Mouse (Mus musculus) midbrain, embryonic 12.5 days (tissue): Measurements from ENCODE around the gene Limk2. TPM values are rescaled to one million over a fixed set of nuclear protein-coding genes. Genes with fewer than 3 reads are reported as not detected.
A peak's percentile ranks its signal among the peaks of the same experiment; 100 is the strongest.

Experiments
- ATAC-seq: fragments of 200-750 bp; cut with Nextera tagmentation; 2 replicates; pipeline ENCODE4 v1.8.0; 2017; ENCODE audit warnings: low read depth, moderate TSS enrichment, moderate library complexity; ENCODE audit not compliant: low FRiP score
- H3K27ac ChIP-seq: fragments of 300-500 bp; sonication (generic); replicated peaks from 2 replicates; pipeline ENCODE4 v1.5.1; 2016; ENCODE audit warnings: mild to moderate bottlenecking
- H3K27me3 ChIP-seq: fragments of 300-500 bp; sonication (generic); 2 replicates; pipeline ENCODE4 v1.6.1; 2016; ENCODE audit warnings: mild to moderate bottlenecking
- H3K36me3 ChIP-seq: fragments of 300-500 bp; sonication (generic); 2 replicates; pipeline ENCODE4 v1.6.1; 2016
- H3K4me1 ChIP-seq: fragments of 300-500 bp; sonication (generic); 2 replicates; pipeline ENCODE4 v1.6.1; 2016
- H3K4me2 ChIP-seq: fragments of 300-500 bp; sonication (generic); replicated peaks from 2 replicates; pipeline ENCODE4 v1.6.1; 2016; ENCODE audit warnings: mild to moderate bottlenecking, moderate library complexity
- H3K4me3 ChIP-seq: fragments of 300-500 bp; sonication (generic); 2 replicates; pipeline ENCODE4 v1.5.1; 2016; ENCODE audit warnings: mild to moderate bottlenecking
- H3K9ac ChIP-seq: fragments of 300-500 bp; sonication (generic); replicated peaks from 2 replicates; pipeline ENCODE4 v1.6.1; 2016; ENCODE audit warnings: mild to moderate bottlenecking, moderate library complexity
- H3K9me3 ChIP-seq: fragments of 300-500 bp; sonication (generic); 2 replicates; pipeline ENCODE4 v1.6.1; 2016; ENCODE audit warnings: mild to moderate bottlenecking
- WGBS: fragments of 180-500 bp; shearing (Covaris S2); methylation state at CpG from one replicate; pipeline ENCODE4 v1.1.7; 2016; 5-methylcytosine and 5-hydroxymethylcytosine counted together
- polyA plus RNA-seq: library from polyadenylated mRNA; unstranded; fragments of >200 nt; fragmentation: Nextera tagmentation; extraction: Ambion mirVana; gene quantifications from 2 replicates; pipeline ENCODE4 v1.2.1, GENCODE M21; 2016

The Limk2 gene
- polyA plus RNA-seq, 1 experiment from 2014 or later: 102 TPM

DNA sequence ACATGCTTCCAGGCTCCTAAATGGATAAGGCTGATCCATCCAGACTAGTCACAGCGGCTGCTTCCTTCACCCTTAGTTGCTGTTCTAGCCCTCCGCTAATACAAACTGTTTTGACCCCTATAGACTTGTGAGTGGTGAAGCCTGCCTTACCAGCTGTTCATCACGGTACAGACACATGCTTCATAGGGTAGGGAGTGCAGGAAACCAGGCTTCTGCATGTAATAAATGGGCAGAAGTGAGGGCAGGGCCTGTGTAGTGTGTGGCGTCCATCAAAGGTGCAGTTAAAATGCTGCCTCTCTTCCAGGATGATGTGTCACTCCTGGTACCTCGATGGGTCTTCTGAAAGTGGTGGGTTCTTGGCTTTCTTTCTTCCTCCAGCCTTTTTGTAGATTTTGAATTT, 71.0 kb downstream of the Limk2 start:
- H3K4me3 ChIP-seq: no peak overlapping the region
- peaks cover 15% of the 10 kb centered on the region for H3K4me1 ChIP-seq
- no peak overlapping the region for H3K4me2 ChIP-seq
- WGBS: 49% methylated on average over 5 of the region's 5 CpGs
- no peaks in the 10 kb centered on the region for H3K9me3 ChIP-seq
- peaks cover 10% of the 10 kb centered on the region; the same call in 1 of the 2 replicates for H3K36me3 ChIP-seq
- ATAC-seq: no peak; the same call in 1 of the 2 replicates
- H3K27me3 ChIP-seq: peaks cover 8% of the 10 kb centered on the region; the same call in 1 of the 2 replicates
- H3K27ac ChIP-seq: peak overlapping the region; percentile 79
- 0 out of 2 replicates have a peak overlapping the region, but pooled peaks have one; percentile 12 for H3K9ac ChIP-seq

DNA sequence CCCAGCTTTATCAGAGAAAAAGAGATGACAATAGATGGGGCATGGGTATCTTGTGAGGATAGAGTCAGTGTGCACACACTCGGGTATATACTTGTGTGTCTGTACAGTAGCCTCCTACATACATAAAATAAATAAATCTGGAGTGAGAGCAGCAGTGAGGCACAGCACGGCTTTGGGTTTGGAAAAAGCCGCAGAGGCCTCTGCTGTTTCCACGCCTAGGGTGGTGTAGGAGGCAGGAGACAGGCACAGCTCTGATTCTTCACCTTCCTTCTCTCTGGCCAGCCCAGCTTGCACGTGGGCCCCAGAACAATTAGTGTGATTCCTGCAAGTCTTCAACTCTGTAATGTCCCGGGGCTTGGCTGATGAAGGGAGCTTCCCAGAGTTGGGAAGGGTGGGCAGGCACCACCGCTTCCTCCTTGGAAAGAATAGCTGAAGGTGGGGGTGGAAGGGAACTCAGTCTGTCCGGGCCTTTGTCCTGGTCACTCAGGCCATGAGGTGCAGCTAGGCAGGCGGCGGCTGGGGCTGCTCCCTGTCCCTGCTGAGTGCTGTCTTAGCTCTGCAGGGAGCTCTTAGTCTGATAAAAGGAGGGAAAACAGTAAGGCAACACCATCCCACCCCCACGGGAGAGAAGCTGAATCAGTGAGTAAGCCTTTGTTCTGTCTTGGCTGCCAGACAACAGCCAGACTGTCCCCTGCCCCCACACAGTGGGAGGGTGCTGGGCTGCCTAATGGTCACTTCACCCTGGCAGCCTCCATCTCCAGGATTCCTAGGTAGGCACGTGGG, 71.6 kb downstream of the Limk2 start:
- H3K9me3 ChIP-seq: no peaks in the 10 kb centered on the region
- 7% methylated on average over 12 of the region's 12 CpGs for WGBS

DNA sequence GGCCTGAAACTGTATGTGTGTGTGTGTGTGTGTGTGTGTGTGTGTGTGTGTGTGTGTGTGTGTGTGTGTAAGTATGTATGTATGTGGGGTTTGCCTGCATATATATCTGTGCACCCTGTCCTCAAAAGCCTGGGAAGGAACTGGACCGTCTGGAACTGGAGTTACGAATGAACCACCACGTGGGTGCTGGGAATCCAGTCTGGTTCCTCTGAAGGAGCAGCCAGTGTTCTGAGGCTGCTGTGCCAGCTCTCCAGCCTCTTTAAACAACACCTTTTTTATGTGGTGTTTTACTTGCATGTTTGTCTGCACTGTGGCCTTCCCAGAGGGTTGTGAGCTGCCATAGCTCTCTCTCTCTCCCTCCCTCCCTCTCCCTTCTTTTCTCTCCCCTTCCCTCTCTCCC, 72.4 kb downstream of the Limk2 start:
- Histone ChIP-seq H3K4me3 (no peak overlapping the region), H3K9me3 (no peaks in the 10 kb centered on the region), H3K4me1 (peaks cover 26% of the 10 kb centered on the region), H3K36me3 (0 out of 2 replicates have a peak, but pooled peaks cover 2% of the 10 kb centered on the region), H3K9ac (peak overlapping the region; percentile 12; the same call in 1 of the 2 replicates), H3K27ac (peak overlapping the region; percentile 79; the same call in 1 of the 2 replicates), H3K27me3 (peaks cover 11% of the 10 kb centered on the region; the same call in 1 of the 2 replicates), H3K4me2 (no peak overlapping the region)
- no peak for ATAC-seq
- WGBS: 82% methylated on average over 3 of the region's 3 CpGs

More for the DNA sequence above, 71.6 kb downstream of the Limk2 start:
- Histone ChIP-seq H3K4me1 (peaks cover 21% of the 10 kb centered on the region), H3K27me3 (peaks cover 11% of the 10 kb centered on the region; the same call in 1 of the 2 replicates), H3K36me3 (0 out of 2 replicates have a peak, but pooled peaks cover 7% of the 10 kb centered on the region), H3K9ac (peak overlapping the region; percentile 12; the same call in 1 of the 2 replicates), H3K4me3 (no peak overlapping the region), H3K4me2 (0 out of 2 replicates have a peak overlapping the region, but pooled peaks have one; percentile 13), H3K27ac (peak overlapping the region; percentile 79)
- ATAC-seq: peak; percentile 80

DNA sequence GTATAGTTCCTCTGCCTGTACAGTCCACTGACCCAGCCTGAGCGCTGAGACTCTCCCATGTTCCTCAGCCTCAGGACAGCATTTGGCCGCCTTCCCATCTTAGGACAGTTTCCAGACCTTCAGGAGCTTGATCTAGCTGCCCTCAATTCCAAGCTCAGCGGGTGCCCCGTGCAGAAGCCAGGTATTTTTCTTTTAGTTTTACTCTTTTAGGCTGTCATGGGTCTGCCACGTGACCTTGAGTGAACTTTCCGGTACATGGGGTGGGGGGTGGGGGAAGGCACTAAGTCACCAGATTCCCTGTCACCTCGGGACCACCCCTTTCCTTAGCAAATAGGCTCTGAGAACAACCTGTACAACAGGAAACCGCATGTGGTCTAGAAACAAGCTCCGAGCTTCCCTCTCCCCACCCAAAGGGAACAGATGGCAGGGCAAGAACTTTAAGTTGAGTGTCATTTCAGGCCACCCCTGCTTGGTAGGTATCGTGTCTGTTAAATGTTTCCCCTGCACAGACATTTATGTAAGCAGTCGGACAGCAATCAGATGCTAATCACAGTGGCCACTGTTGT, 73.3 kb downstream of the Limk2 start:
- H3K4me3 ChIP-seq: no peak overlapping the region
- ATAC-seq: no peak
- H3K27me3 ChIP-seq: peaks cover 11% of the 10 kb centered on the region; the same call in 1 of the 2 replicates
- H3K9ac ChIP-seq: no peak overlapping the region
- H3K36me3 ChIP-seq: no peaks in the 10 kb centered on the region
- H3K4me2 ChIP-seq: no peak overlapping the region
- 57% methylated on average over 11 of the region's 11 CpGs for WGBS
- H3K27ac ChIP-seq: no peak overlapping the region
- H3K9me3 ChIP-seq: no peaks in the 10 kb centered on the region
- H3K4me1 ChIP-seq: peaks cover 33% of the 10 kb centered on the region

DNA sequence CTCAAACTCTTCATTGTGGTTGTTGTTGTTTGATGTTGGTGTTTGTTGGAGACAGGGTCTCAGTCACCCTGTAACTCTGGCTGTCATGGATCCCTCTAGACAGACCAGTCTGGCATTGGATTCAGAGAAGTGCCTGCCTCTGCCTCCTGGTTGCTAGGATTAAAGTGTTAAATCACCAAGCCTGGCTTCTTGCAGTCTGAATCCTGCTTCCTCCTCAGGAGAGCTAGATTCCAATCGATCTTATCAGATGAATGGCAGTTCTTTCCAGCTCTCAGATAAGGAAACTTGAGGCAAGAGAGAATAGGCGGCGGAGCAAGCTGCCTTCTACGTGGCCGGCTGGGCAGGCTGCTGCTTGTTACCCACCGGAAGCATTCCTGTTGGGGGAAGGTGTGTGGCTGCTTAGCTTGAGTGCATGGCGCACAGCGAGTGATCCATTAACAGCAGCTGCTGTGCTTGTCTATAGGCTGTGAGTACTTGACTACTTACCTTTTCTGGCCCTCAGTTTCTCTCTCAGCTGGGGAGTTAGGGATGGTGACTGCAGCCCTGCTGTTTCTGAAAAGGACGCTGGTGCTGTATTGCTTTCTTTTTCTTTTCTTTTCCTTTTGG, 74.2 kb downstream of the Limk2 start:
- WGBS: 53% methylated on average over 9 of the region's 9 CpGs
- no peak overlapping the region for H3K4me2 ChIP-seq
- peaks cover 37% of the 10 kb centered on the region for H3K4me1 ChIP-seq
- no peaks in the 10 kb centered on the region for H3K36me3 ChIP-seq
- no peak overlapping the region; the same call in 1 of the 2 replicates for H3K9ac ChIP-seq
- H3K27me3 ChIP-seq: peaks cover 11% of the 10 kb centered on the region; the same call in 1 of the 2 replicates
- no peak for ATAC-seq
- no peak overlapping the region for H3K27ac ChIP-seq
- no peak overlapping the region for H3K4me3 ChIP-seq
- no peaks in the 10 kb centered on the region for H3K9me3 ChIP-seq

DNA sequence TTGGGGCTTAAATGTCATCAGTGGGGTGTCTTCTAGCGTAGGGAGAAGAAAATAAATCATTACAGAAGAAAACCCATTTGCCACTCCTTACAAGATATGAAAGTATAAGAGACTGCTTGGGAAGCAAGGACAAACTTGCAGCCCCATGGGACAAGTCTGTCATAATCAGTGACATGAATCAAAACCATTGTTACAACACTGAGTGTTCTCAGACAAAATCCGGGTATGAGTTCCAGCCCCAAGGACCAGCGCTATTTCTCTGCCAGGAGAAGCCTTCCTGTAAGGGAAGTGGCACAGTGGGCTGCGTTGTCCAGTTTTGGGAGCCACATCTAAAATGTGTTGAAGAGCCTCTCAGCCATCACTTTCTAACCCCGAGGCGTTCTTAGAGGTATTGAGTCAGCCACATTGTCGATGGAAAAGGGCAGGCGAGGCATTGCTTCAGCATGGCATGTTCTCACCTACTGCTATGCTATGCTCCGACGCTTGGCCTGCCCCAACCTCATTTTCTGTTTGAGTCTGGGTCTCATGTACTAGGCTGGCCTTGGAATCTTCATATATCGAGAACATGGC, 74.8 kb downstream of the Limk2 start:
- 90% methylated on average over 11 of the region's 11 CpGs for WGBS
- peaks cover 37% of the 10 kb centered on the region for H3K4me1 ChIP-seq
- no peaks in the 10 kb centered on the region for H3K36me3 ChIP-seq
- H3K4me3 ChIP-seq: no peak overlapping the region
- no peak for ATAC-seq
- peaks cover 11% of the 10 kb centered on the region; the same call in 1 of the 2 replicates for H3K27me3 ChIP-seq
- no peak overlapping the region for H3K9ac ChIP-seq
- no peak overlapping the region for H3K4me2 ChIP-seq
- H3K27ac ChIP-seq: no peak overlapping the region
- H3K9me3 ChIP-seq: no peaks in the 10 kb centered on the region

DNA sequence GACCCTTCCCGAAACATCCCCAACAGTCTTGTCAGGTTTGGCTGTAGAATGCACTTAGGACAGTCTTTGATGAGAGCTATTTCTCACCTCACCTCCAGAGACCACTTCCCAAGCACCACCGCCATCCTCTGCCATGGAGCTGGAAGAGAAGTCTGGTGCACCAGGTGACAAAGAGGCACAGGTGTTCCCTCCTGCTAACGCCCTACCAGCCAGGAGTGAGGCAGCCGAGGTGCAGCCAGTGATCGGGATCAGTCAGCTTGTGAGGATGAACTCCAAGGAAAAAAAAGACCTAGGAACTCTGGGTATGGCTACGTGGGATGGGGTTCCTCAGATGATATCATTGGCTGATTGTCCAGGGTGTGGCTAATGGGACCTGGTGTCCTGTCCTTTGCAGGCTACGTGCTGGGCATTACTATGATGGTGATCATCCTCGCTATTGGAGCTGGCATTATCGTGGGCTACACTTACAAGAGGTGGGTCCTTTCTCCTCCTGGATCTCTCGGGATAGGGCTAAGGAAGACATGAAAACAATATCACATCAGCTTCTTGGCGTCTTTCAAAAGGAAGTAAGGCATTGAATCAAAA, 75.8 kb downstream of the Limk2 start:
- no peak overlapping the region for H3K4me2 ChIP-seq
- WGBS: 90% methylated on average over 11 of the region's 11 CpGs

DNA sequence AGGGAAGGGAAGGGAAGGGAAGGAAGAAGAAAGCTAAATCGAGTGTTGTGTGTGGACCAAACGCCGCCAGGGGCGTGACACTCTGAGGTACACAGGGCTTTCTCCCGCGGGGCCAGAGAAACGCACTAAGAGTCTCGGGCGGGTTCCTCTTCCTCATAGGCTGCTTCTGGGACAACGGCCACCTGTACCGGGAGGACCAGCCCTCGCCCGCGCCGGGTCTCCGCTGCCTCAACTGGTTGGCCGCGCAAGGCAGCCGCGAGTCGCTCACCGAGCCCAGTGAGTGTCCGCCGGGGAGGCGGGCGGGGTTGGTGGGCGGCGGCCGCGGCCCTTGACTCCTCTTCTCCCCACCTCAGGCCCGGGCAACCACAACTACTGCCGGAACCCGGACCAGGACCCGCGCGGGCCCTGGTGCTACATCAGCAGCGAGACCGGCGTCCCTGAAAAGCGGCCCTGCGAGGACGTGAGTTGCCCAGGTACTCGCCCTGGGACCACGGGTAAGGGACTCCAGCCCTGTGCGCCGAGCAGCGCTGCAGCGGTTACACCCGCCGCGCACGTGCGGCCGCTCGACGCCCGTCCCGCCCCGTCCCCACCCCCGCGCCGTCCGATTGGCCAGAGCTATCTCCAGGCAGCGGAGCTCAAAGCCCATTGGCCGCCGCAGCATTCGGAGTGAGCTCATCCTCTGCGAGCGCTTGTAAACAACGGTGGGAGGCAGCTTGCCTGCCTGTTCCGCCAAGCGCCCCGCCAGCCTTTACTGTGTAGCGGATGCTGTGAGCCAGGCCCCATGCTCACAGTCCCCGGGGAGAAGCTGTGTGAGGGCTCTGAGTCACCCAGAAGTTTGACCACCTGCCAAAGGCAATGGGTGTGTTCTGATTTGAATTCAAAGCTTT, 77.0 kb downstream of the Limk2 start:
- Histone ChIP-seq H3K36me3 (no peaks in the 10 kb centered on the region), H3K4me3 (peak overlapping the region; percentile 54), H3K27ac (peak overlapping the region; percentile 42; the same call in 1 of the 2 replicates), H3K4me2 (peak overlapping the region; percentile 98), H3K9ac (peak overlapping the region; percentile 59), H3K9me3 (no peaks in the 10 kb centered on the region), H3K4me1 (peaks cover 26% of the 10 kb centered on the region), H3K27me3 (peaks cover 11% of the 10 kb centered on the region; the same call in 1 of the 2 replicates)
- ATAC-seq: peak; percentile 98
- WGBS: 1% methylated on average over 67 of the region's 75 CpGs

More for the DNA sequence above, 75.8 kb downstream of the Limk2 start:
- Histone ChIP-seq H3K9me3 (no peaks in the 10 kb centered on the region), H3K4me1 (peaks cover 37% of the 10 kb centered on the region), H3K27ac (no peak overlapping the region), H3K4me3 (no peak overlapping the region), H3K27me3 (peaks cover 11% of the 10 kb centered on the region; the same call in 1 of the 2 replicates), H3K9ac (no peak overlapping the region; the same call in 1 of the 2 replicates), H3K36me3 (no peaks in the 10 kb centered on the region)
- no peak for ATAC-seq

DNA sequence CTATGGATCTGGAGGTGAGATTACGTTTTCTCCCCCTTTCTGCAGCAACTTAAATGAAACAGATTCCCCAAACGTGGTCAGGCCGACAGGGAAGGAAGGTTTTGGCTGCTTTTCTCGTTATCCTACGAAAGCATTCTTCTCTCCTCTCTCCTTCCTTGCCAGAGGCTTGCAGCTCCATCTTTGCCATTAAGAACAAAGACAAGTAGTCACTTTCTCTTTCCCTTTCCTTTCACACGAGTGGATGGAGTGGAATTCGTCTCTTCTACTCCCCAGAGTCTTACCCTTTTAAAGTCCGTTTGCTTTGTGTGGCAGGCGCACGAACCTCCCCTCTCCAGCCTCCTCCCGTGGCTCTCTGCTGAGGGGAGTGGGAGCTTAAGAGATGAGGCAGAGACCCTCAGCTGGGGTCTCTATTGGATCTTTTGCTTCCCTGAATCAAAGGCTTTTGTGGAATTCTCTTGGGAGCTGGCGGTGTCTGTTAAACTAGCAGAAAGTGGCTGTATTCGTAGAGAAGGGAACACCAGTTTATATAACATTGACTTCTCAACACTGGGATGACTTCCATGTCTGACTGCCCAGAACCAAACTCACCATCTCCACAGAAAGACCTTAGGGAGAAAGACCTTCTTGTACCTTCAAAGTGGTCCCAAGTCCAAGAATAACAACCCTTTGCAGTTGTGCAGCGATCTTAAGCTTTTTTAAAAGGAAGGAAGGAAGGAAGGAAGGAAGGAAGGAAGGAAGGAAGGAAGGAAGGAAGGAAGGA, 77.8 kb downstream of the Limk2 start:
- Histone ChIP-seq H3K9me3 (no peaks in the 10 kb centered on the region), H3K27me3 (peaks cover 11% of the 10 kb centered on the region; the same call in 1 of the 2 replicates), H3K9ac (peak overlapping the region; percentile 68), H3K36me3 (no peaks in the 10 kb centered on the region), H3K27ac (peak overlapping the region; percentile 46), H3K4me1 (peaks cover 21% of the 10 kb centered on the region), H3K4me3 (peak overlapping the region; percentile 54), H3K4me2 (peak overlapping the region; percentile 98)
- ATAC-seq: no peak
- 2% methylated on average over 14 of the region's 14 CpGs for WGBS

DNA sequence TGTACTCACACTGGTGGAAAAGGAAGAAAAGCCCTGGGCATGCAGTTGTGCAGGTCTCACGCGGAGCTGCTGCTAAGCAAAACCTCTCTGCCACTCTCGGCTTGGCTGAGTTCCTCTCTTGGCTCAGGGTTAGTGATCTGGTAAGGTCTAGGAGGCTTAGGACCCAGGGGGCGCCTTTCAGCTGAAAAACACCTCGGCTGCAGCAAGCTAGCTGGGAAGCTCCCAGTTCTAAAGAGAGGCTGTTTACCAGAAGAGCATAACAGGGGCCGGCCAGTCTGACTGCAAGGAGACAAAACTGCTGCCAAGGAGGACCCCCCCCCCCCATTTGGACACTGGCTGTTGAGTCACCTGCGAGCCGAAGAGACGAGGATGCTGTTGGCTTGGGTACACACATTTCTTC, 78.4 kb downstream of the Limk2 start:
- no peak for ATAC-seq
- Histone ChIP-seq H3K4me3 (peak overlapping the region; percentile 54), H3K9ac (peak overlapping the region; percentile 68), H3K36me3 (no peaks in the 10 kb centered on the region), H3K9me3 (no peaks in the 10 kb centered on the region), H3K27me3 (peaks cover 11% of the 10 kb centered on the region; the same call in 1 of the 2 replicates), H3K27ac (peak overlapping the region; percentile 46), H3K4me2 (peak overlapping the region; percentile 98), H3K4me1 (peaks cover 21% of the 10 kb centered on the region)
- WGBS: 2% methylated on average over 9 of the region's 9 CpGs
